Mouse (Mus musculus) heart, postnatal 0 days (tissue): Measurements from ENCODE around the gene Rgs9bp.

Experiments used
- CTCF ChIP-seq: IDR thresholded peaks from 2 replicates; pipeline ENCODE4 v1.5.1; 2016; ENCODE audit warnings: antibody characterized with exemption, control low read depth, low read depth
- EP300 ChIP-seq: IDR thresholded peaks from 2 replicates; pipeline ENCODE4 v1.6.1; 2016; ENCODE audit warnings: antibody characterized with exemption, low read depth

DNA sequence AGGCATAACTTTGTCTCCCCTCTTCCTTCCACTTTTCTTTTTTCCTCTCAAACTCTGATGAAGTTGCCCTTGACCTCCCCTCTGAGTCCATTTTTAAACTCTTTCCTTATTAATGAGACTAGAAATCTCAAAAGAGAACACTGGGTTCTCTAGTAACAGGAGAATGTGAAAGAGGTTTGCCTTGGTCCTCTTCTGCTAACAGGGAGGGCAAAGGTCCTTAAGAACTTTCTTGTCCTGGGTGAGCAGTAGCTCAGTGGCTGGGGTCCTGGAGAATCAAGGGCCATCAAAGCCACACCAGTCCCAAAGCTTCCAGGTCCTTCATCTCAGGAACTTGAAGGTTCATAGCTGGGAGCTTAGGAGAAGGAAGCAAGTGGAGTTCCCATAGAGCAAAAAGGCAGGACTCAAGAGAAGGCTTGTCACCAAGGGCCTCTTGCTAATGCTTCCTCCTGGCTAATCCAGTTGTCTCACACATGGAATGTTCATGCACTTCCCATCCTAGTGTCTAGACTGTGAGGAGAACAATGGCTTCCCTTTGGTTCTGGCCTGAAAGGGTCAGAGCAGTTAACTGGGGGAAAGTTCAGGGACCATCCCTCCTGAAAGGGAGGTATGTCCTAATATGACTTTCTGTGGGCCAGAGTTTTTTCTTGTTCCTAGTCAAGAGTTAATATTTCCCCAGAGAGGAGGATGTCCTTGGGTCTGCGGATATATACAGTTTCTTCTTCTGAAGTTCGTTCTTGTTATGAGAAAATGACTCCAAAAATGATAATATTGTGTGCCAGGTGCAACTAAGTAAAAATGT lies 21.1 kb downstream of the Rgs9bp start:
- TF ChIP-seq CTCF (no peak), EP300 (no peak)
